Mouse (Mus musculus): ENCODE results near the gene Dnajb11. TPM values are rescaled to one million over a fixed set of nuclear protein-coding genes. Genes with fewer than 3 reads are reported as not detected.

Gene Dnajb11
- 88.4 and 90.8 TPM in 2 replicates for polyA plus RNA-seq (2016; fragmentation: Nextera tagmentation; extraction: Ambion mirVana)

DNA sequence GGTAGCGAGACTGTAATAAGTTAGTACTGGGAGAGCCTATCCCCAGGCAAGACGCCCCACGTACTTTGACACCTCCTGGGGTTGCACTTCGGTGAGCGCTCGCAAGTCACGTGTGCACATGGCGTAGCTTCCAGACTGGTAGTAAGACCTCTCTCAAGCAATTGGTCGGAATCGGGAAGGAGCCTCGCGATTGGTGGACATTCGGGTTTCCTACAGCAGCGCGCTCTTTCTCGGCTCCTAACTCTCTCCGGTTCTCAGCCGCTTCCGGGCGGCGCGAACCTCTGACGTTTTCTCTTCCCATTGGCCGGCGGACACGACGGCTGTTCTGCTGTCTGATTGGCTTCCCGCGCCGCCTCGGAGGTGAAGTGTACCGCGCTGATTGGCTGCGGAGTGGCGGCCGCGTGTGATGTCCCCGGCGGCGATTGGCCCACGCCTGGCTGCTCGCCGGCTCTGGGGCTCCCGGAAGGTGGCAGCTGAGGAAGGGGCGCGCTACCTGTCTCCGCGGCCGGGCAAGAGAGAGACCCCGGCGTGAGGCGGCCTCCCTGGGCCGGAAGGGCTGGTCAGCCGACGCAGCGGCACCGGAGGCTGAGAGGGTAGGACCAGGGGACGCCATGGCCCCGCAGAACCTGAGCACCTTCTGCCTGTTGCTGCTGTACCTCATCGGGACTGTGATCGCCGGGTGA lies at the start of gene Dnajb11, which contains the start of gene Tbccd1:
Gene Dnajb11 (plus strand): TSS at position 415 of the 683 bp plus-strand sequence.
Gene Tbccd1 (minus strand): TSS at position 239 of the 683 bp plus-strand sequence.
- under 1% methylated on average over 62 of the region's 62 CpGs for WGBS
- peaks cover 18% of the 10 kb centered on the region for H3K4me1 ChIP-seq
- peak within 1 kb of the TSS; percentile 73 for H3K4me3 ChIP-seq
- peaks cover 27% of the 10 kb centered on the region for H3K36me3 ChIP-seq (replicated peaks)
- H3K9me3 ChIP-seq: no peaks in the 10 kb centered on the region
- H3K27me3 ChIP-seq (replicated peaks; ENCODE audit: low read depth, poor library complexity, severe bottlenecking): no peaks in the 10 kb centered on the region
- peak; percentile 99 for DNase-seq (ENCODE audit: low spot score)
- peak within 1 kb of the TSS; percentile 85 for H3K27ac ChIP-seq (replicated peaks)

DNA sequence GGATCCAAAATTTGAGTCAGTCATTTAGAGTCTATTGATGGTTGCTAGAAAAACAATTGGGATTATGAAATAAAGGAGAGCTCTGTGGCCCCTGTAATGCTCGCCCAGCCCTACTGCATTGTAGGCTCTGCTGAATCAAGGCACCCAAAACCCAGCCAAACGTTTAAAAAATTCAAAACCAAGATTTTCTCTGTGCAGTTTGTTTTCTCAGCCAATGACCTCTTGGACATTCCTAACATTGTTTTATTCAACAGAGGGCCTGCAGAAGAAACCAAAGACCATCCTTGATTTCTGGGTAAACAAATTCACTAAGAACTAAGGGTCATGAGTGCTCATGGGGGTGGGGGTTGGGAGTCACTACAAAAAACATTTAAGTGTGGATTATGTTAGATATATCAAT lies 46.2 kb upstream of the Dnajb11 start, which contains the start of gene Crygs:
Gene Crygs (minus strand): TSS at position 101 of the 400 bp plus-strand sequence.
- H3K27me3 ChIP-seq (replicated peaks; ENCODE audit: low read depth, poor library complexity, severe bottlenecking): peaks cover 11% of the 10 kb centered on the region
- H3K4me3 ChIP-seq: no peak within 1 kb of the TSS
- no peak within 1 kb of the TSS for H3K27ac ChIP-seq (replicated peaks)
- WGBS: 62% methylated on average over 2 of the region's 2 CpGs
- H3K9me3 ChIP-seq: no peaks in the 10 kb centered on the region
- H3K36me3 ChIP-seq (replicated peaks): peaks cover 23% of the 10 kb centered on the region
- 0 out of 2 replicates have a peak, but pooled peaks cover 3% of the 10 kb centered on the region for H3K4me1 ChIP-seq
- DNase-seq (ENCODE audit: low spot score): no peak

DNA sequence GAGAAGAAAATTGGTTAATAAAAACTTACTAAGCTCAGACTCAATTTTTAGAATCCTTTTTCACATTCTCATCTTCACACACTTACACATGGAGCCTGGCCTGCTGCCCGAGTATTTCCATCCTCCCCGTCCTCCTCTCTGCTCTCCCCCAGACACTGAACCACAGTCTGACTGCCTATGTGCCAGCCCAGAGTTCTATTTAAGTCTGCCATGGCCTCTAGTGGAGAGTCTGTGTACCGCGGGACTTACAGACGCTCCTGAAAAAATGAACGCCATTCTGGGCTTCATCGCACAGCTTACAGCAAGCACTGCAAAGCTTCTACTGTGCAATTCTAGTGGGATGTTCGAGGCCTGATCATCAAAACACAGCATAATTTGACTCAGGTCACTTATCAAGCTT lies 36.9 kb upstream of the Dnajb11 start:
- H3K27ac ChIP-seq (replicated peaks): no peak overlapping the region
- DNase-seq (ENCODE audit: low spot score): peak; percentile 21
- 59% methylated on average over 8 of the region's 8 CpGs for WGBS
- H3K4me1 ChIP-seq: no peaks in the 10 kb centered on the region
- H3K36me3 ChIP-seq (replicated peaks): peaks cover 33% of the 10 kb centered on the region
- H3K4me3 ChIP-seq: no peak overlapping the region
- H3K9me3 ChIP-seq: no peaks in the 10 kb centered on the region
- H3K27me3 ChIP-seq (replicated peaks; ENCODE audit: low read depth, poor library complexity, severe bottlenecking): no peaks in the 10 kb centered on the region

DNA sequence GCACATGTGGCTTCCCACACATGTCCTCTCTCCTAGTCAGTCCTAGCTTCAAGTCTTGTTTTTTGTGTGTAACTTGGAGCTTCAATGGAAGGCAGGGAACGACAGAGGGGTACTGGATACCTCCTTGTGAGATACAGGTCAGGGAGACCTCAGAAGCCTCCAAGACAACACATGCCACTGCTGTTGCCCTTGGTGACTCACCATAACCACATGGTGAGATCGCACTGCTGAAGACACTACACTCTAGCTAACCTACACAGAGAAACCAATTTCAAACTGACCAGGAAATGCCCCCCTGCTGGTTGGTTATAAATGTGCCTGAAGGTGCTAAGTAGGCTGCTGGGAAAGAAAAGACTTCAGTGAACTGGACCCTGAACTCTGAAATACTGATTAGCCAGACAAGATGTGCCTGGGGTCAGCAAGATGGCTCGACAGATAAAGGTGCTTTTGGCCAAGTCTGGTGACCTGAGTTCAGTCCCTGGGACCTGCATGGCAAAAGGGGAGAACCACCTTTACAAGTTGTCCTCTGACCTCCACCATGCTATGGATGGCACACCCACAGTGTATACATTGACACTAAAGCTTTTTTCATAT lies 24.6 kb upstream of the Dnajb11 start:
- 93% methylated on average over 3 of the region's 3 CpGs for WGBS
- no peak for DNase-seq (ENCODE audit: low spot score)
- Histone ChIP-seq H3K36me3 (replicated peaks) (peaks cover 51% of the 10 kb centered on the region), H3K4me1 (no peaks in the 10 kb centered on the region), H3K4me3 (no peak overlapping the region), H3K9me3 (no peaks in the 10 kb centered on the region), H3K27me3 (replicated peaks; ENCODE audit: low read depth, poor library complexity, severe bottlenecking) (no peaks in the 10 kb centered on the region), H3K27ac (replicated peaks) (no peak overlapping the region)

DNA sequence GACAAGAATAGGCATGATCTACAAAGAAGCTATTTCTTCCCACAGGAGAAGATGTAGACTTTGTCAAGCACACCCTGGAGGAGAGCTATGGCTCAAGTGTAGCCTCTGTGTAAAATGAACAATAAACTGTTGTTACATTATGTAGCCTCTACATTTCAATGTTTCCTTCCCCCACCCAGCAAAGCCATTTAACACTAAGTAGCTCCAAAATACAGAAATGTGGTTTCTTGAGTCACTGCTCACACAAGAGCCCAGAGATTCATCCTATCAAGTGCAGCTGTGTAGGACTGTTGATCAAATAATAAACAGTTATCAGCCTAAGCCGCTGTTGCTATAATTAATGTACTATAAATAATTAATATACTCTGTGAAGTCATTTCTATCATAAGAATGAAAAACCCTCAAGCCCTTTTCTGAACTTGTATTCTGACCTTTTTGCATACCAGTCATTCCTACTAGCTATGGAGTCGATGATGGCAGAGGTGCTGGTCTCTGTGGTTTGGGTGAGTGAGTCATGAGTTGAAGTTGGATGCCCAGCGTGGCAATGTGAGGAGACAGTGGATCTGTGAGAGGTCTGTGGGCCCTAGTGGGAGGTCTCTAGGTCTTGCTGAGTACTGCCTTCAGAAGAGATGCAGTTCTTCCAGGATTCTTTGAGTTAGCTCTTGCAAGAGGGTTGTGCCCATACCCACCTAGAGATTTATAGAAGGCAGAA lies 18.3 kb upstream of the Dnajb11 start:
- H3K27me3 ChIP-seq (replicated peaks; ENCODE audit: low read depth, poor library complexity, severe bottlenecking): no peaks in the 10 kb centered on the region
- no peak overlapping the region for H3K27ac ChIP-seq (replicated peaks)
- no peak overlapping the region for H3K4me3 ChIP-seq
- no peak for DNase-seq (ENCODE audit: low spot score)
- no peaks in the 10 kb centered on the region for H3K9me3 ChIP-seq
- peaks cover 64% of the 10 kb centered on the region for H3K36me3 ChIP-seq (replicated peaks)
- 95% methylated on average over 3 of the region's 3 CpGs for WGBS
- H3K4me1 ChIP-seq: peaks cover 4% of the 10 kb centered on the region

DNA sequence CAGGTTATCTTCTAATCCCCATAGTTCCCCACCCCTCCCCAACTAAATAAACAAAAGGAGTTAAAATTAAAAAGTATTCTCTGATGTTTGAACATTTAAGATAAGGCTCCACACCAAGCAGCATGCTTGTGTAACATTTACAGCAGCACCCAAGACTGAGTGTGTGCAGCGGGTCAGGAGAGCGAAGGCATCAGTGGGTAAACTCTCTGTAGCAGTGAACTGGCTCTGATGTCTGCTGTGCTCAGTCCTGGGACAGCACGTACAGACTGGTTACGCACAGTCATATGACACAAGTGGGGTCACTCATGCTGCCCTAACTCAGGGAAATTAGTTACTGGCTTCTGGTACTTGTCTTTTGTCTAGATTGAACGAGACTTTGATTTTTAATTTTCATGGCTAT lies 14.8 kb upstream of the Dnajb11 start:
- 91% methylated on average over 5 of the region's 5 CpGs for WGBS
- H3K27ac ChIP-seq (replicated peaks): no peak overlapping the region
- H3K9me3 ChIP-seq: no peaks in the 10 kb centered on the region
- peaks cover 36% of the 10 kb centered on the region for H3K36me3 ChIP-seq (replicated peaks)
- no peaks in the 10 kb centered on the region for H3K27me3 ChIP-seq (replicated peaks; ENCODE audit: low read depth, poor library complexity, severe bottlenecking)
- no peak overlapping the region for H3K4me3 ChIP-seq
- no peak for DNase-seq (ENCODE audit: low spot score)
- H3K4me1 ChIP-seq: peaks cover 13% of the 10 kb centered on the region

DNA sequence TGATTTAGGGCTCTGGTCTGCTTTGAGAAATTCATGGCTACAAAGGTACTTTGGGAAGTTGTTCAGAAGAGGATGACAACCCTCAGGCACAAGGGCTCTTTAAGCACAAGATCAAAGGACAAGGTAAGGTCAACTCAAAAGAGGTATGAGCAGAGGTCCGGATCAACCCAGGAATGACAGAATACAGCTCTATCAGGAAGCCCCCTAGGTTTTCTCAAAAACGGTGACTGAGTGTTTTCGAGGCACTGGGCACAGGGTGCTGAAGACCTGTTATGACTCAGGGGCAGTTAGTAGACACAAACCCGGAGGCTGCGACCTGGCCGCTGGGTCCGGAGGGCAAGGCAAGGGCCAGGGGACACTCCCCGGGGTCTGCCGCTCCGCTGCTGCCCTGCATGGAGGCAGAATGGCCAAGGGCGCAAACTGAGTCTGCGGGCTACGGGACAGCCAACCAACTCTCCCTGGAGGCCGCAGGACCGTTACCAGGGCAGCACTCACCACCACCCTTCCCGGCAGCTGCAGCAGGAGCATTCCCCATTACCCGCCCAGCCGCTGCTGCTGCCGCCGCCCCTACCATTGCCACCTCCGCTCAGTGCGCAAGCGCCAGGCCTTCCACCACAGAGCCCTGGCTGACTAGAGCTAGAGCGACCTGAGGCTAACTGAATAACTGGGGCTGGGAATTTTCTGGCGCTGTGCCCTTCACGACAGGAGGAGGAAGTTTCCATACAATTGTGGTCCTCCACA lies 13.4 kb upstream of the Dnajb11 start:
- peaks cover 13% of the 10 kb centered on the region for H3K4me1 ChIP-seq
- peak overlapping the region; percentile 70 for H3K4me3 ChIP-seq
- 8% methylated on average over 26 of the region's 26 CpGs for WGBS
- H3K27ac ChIP-seq (replicated peaks): peak overlapping the region; percentile 82
- peak; percentile 85 for DNase-seq (ENCODE audit: low spot score)
- no peaks in the 10 kb centered on the region for H3K27me3 ChIP-seq (replicated peaks; ENCODE audit: low read depth, poor library complexity, severe bottlenecking)
- no peaks in the 10 kb centered on the region for H3K9me3 ChIP-seq
- peaks cover 27% of the 10 kb centered on the region for H3K36me3 ChIP-seq (replicated peaks)

DNA sequence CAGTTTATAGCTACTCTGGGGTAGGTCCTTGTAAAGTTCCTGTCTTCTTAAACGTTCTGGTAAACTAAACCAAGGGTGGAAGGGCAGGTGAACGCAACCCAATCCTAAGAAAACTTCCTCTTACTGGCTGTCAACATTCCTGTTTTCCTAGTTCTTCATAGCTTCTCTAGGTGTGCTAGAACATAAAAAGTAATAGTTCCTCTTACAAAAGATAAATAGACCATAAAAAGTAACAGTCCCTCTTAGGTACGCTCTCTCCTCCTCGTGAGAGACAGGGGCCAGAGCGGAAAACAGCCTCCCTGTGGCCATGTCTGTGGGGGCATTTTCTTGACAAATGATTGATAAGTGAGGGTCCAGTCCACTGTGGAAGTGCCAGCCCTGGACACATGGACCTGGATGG lies 12.8 kb upstream of the Dnajb11 start:
- Histone ChIP-seq H3K36me3 (replicated peaks) (peaks cover 21% of the 10 kb centered on the region), H3K27me3 (replicated peaks; ENCODE audit: low read depth, poor library complexity, severe bottlenecking) (no peaks in the 10 kb centered on the region), H3K9me3 (no peaks in the 10 kb centered on the region), H3K27ac (replicated peaks) (peak overlapping the region; percentile 82), H3K4me3 (peak overlapping the region; percentile 70), H3K4me1 (peaks cover 13% of the 10 kb centered on the region)
- 75% methylated on average over 5 of the region's 5 CpGs for WGBS
- DNase-seq (ENCODE audit: low spot score): no peak

DNA sequence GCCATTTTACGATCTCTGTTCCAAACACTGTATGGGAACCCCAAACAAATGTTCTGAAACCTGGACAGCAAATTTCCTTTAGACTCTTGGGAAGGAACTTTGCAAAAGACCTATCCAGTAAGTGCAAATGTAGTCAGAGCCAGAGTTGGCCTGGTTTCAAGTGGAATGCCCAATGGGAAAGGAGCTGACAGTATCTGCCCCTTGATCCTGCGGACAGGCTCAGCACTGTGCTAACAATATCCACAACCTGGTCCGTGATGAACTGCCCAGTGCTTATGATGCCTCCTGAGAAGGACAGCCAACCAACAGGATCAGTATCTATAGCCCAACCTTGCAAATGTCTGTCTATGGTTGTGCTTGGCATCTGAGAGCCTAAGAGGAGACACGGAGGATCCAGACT lies 12.2 kb upstream of the Dnajb11 start:
- DNase-seq (ENCODE audit: low spot score): no peak
- Histone ChIP-seq H3K36me3 (replicated peaks) (peaks cover 20% of the 10 kb centered on the region), H3K4me1 (peaks cover 13% of the 10 kb centered on the region), H3K9me3 (no peaks in the 10 kb centered on the region), H3K27me3 (replicated peaks; ENCODE audit: low read depth, poor library complexity, severe bottlenecking) (no peaks in the 10 kb centered on the region), H3K4me3 (no peak overlapping the region), H3K27ac (replicated peaks) (no peak overlapping the region)
- 87% methylated on average over 4 of the region's 4 CpGs for WGBS

DNA sequence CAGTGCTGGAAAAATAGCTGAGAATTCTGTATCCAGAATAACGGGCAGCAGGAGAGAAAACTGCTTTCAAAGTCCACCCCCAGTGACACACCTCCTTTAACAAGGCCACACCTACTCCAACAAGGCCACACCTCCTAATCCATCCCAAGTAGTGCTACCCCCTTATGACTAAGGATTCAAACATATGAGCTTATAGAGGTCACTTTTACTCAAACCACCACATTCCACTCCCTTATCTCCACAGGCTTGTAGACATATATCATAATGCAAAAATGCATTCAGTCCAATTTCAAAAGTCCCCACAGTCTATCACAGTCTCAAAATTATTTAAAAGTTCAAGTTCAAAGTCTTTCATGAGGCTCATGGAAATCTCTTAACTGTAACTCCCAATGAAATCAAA lies 10.0 kb upstream of the Dnajb11 start:
- no peak overlapping the region for H3K27ac ChIP-seq (replicated peaks)
- 91% methylated on average over 1 of the region's 1 CpGs for WGBS
- H3K9me3 ChIP-seq: no peaks in the 10 kb centered on the region
- H3K27me3 ChIP-seq (replicated peaks; ENCODE audit: low read depth, poor library complexity, severe bottlenecking): no peaks in the 10 kb centered on the region
- DNase-seq (ENCODE audit: low spot score): no peak
- H3K4me3 ChIP-seq: no peak overlapping the region
- peaks cover 13% of the 10 kb centered on the region for H3K4me1 ChIP-seq
- 0 out of 2 replicates have a peak, but pooled peaks cover 6% of the 10 kb centered on the region for H3K36me3 ChIP-seq (replicated peaks)

DNA sequence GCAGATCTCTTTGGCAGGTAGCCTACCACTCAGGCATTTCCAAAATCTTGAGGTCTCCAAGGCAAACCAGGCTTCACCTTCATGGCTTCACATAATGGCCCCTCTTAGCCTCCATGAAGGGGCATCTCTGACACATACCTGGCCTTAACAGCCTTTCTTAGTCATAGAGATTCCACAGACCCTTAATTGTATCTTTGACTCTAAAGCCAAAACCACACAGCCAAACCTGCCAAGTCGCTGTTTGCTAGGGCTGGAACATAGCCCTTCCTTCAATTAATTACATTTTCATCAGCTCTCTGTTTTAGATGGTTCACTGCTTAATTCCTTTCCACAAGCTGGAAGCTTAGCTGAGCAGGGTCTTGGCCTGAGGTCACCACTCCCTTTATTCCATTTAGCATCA lies 9.3 kb upstream of the Dnajb11 start:
- Histone ChIP-seq H3K27me3 (replicated peaks; ENCODE audit: low read depth, poor library complexity, severe bottlenecking) (no peaks in the 10 kb centered on the region), H3K27ac (replicated peaks) (no peak overlapping the region), H3K9me3 (no peaks in the 10 kb centered on the region), H3K36me3 (replicated peaks) (peaks cover 9% of the 10 kb centered on the region), H3K4me3 (no peak overlapping the region), H3K4me1 (peaks cover 13% of the 10 kb centered on the region)
- 91% methylated on average over 1 of the region's 1 CpGs for WGBS
- no peak for DNase-seq (ENCODE audit: low spot score)

DNA sequence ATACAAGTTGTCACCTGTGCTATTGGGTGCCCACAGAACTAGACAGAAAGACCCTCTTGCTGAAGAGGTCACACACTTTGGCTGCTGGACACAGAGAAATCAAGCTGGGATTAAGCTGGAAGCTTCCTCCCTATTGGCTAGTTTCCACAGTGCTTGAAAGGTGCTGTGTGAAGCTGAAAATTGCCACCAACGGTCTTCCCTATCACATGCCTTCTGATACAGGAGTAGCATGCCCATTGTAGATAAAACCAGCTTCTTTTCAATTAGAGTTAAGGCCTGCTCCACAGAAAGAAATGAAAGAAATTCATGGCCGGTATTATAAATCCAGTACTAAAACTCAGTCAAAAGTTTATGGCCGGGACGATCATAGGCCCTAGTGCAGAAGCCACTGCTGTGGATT lies 4.9 kb upstream of the Dnajb11 start:
- no peaks in the 10 kb centered on the region for H3K27me3 ChIP-seq (replicated peaks; ENCODE audit: low read depth, poor library complexity, severe bottlenecking)
- H3K27ac ChIP-seq (replicated peaks): no peak overlapping the region
- no peak for DNase-seq (ENCODE audit: low spot score)
- H3K4me1 ChIP-seq: peaks cover 10% of the 10 kb centered on the region
- H3K4me3 ChIP-seq: no peak overlapping the region
- peaks cover 19% of the 10 kb centered on the region for H3K36me3 ChIP-seq (replicated peaks)
- no peaks in the 10 kb centered on the region for H3K9me3 ChIP-seq
- WGBS: 94% methylated on average over 4 of the region's 4 CpGs

Data from embryonic facial prominence, embryonic 10.5 days (tissue).